Mouse (Mus musculus): ENCODE data around the gene Vac14.

- no peak for TF ChIP-seq ZNF384 (IDR thresholded peaks at IDR 0.05; ENCODE audit: low read depth, low read length)
- no peak for TF ChIP-seq ZC3H11A (IDR thresholded peaks at IDR 0.05; ENCODE audit: borderline replicate concordance, low read depth, low read length)
- TF ChIP-seq CHD2 (IDR thresholded peaks at IDR 0.05; ENCODE audit: low read depth, low read length) = no peak
Observed at GRCm38 (mm10) chr8:110660121-110660520, 41.7 kb downstream of the Vac14 start.
